Mouse (Mus musculus) cortical plate, adult 2 months (tissue): ENCODE results near the gene Bcr.

Source experiments
- CTCF ChIP-seq: fragments of 200-500 bp; IDR thresholded peaks from 2 replicates; pipeline ENCODE4 v1.5.1; 2011; ENCODE audit warnings: mild to moderate bottlenecking, control low read depth, low read length; ENCODE audit not compliant: insufficient read depth; ENCODE audit errors: extremely low read depth
- POLR2A ChIP-seq: fragments of 200-500 bp; IDR thresholded peaks from 2 replicates; pipeline ENCODE4 v1.6.1; 2011; ENCODE audit warnings: mild to moderate bottlenecking, low read length, control low read depth; ENCODE audit not compliant: insufficient read depth; ENCODE audit errors: extremely low read depth

GRCm38 (mm10) chr10:75105687-75106086, 45.3 kb downstream of the Bcr start:
- no peak for TF ChIP-seq POLR2A
- no peak for TF ChIP-seq CTCF
